Mouse (Mus musculus) neural tube, embryonic 14.5 days (tissue): ENCODE results near the gene Npnt. TPM values are rescaled to one million over a fixed set of nuclear protein-coding genes. Genes with fewer than 3 reads are reported as not detected.

Experiments
- ATAC-seq: fragments of 200-750 bp; cut with Nextera tagmentation; 2 replicates; pipeline ENCODE4 v1.8.0; 2017; ENCODE audit warnings: low read depth, mild to moderate bottlenecking, moderate TSS enrichment, moderate library complexity
- H3K27ac ChIP-seq: fragments of 300-500 bp; sonication (generic); 2 replicates; pipeline ENCODE4 v1.5.1; 2014; ENCODE audit warnings: low read depth, mild to moderate bottlenecking, control low read depth, low read length, moderate library complexity, mixed read lengths
- H3K27me3 ChIP-seq: fragments of 300-500 bp; sonication (generic); 2 replicates; pipeline ENCODE4 v1.6.1; 2014; ENCODE audit warnings: low read length; ENCODE audit not compliant: control insufficient read depth, insufficient read depth
- H3K36me3 ChIP-seq: fragments of 300-500 bp; sonication (generic); 2 replicates; pipeline ENCODE4 v1.6.1; 2014; ENCODE audit warnings: low read length, mixed read lengths; ENCODE audit not compliant: control insufficient read depth, insufficient read depth
- H3K4me1 ChIP-seq: fragments of 300-500 bp; sonication (generic); 2 replicates; pipeline ENCODE4 v1.6.1; 2014; ENCODE audit warnings: low read length; ENCODE audit not compliant: control insufficient read depth, insufficient read depth
- H3K4me2 ChIP-seq: fragments of 300-500 bp; sonication (generic); 2 replicates; pipeline ENCODE4 v1.6.1; 2014; ENCODE audit warnings: mild to moderate bottlenecking, low read depth, low read length, control low read depth
- H3K4me3 ChIP-seq: fragments of 300-500 bp; sonication (generic); 2 replicates; pipeline ENCODE4 v1.5.1; 2014; ENCODE audit warnings: low read depth, low read length, control low read depth, mixed read lengths
- H3K9ac ChIP-seq: fragments of 300-500 bp; sonication (generic); replicated peaks from 2 replicates; pipeline ENCODE4 v1.6.1; 2014; ENCODE audit warnings: low read depth, mild to moderate bottlenecking, control low read depth, low read length, mixed read lengths
- H3K9me3 ChIP-seq: fragments of 300-500 bp; sonication (generic); 2 replicates; pipeline ENCODE4 v1.6.1; 2016; ENCODE audit warnings: low read length; ENCODE audit not compliant: control insufficient read depth
- WGBS: fragments of 180-500 bp; shearing (Covaris S2); extraction: QIAGEN DNeasy Blood & Tissue Kit; methylation state at CpG from one replicate; pipeline ENCODE4 v1.1.7; 2014; 5-methylcytosine and 5-hydroxymethylcytosine counted together
- polyA plus RNA-seq: library from polyadenylated mRNA; unstranded; fragments of >200 nt; fragmentation: Nextera tagmentation; extraction: Ambion mirVana; gene quantifications from 2 replicates; pipeline ENCODE4 v1.2.1, GENCODE M21; 2014

The Npnt gene
- polyA plus RNA-seq, 1 experiment from 2014 or later = 12.0 TPM

DNA sequence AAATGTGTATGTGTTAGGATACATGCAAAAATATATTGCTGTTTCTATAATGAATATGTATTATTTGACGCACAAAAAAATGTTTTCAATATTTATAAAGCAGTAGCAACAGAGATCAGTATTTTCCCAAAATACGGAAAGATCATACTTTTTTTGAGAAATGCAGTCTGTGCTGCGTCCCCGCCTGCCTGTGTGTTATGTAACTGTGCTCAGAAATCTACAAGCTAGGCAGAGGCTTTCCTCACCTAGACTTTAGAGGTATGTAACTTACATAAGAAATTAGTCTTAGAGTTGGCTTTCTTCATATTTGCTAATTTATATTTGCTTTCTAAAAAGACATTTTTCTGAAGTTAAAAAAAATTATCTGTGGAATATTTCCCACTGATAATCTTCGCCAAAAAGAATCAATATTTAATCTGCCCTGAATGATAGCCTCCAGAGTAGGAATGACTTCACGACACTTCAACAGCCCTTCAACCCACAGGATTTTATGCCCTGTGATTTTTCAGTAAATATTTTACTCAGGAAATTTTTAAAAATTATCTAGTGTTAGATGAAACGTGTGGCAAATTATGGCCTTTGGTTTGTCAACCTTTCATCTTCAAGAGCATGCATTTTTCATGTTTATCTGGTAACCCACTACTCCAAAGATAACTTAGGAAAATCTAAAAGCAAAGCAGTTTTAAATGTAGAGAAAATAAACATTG is 44.7 kb downstream of the Npnt start:
- H3K27me3 ChIP-seq = no peaks in the 10 kb centered on the region
- H3K27ac ChIP-seq = no peak overlapping the region
- 93% methylated on average over 7 of the region's 7 CpGs for WGBS

DNA sequence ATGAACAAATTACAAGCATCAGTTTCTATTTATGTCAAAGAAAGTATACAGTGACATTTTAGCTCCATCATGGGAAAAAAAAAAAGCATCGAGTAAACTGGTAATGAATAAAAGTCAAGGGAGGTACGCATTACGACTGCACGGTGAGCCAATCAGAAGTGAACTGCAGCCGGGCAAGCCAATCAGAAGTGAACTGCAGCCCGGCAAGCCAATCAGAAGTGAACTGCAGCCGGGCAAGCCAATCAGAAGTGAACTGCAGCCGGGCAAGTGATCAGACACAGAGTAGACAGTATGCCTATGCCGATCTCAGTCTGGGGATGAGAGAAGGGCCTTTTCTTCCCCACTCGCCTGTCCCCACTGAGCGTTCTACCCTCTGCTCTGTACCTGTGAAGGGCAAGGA is 46.7 kb downstream of the Npnt start:
- no peak overlapping the region for H3K4me3 ChIP-seq
- ATAC-seq = no peak
- H3K9ac ChIP-seq = no peak overlapping the region
- no peak overlapping the region for H3K27ac ChIP-seq
- H3K4me1 ChIP-seq = no peaks in the 10 kb centered on the region
- H3K36me3 ChIP-seq = no peaks in the 10 kb centered on the region
- no peak overlapping the region for H3K4me2 ChIP-seq
- H3K9me3 ChIP-seq = no peaks in the 10 kb centered on the region
- no peaks in the 10 kb centered on the region for H3K27me3 ChIP-seq
- WGBS = 93% methylated on average over 11 of the region's 11 CpGs

More for the DNA sequence above, 44.7 kb downstream of the Npnt start:
- Histone ChIP-seq H3K4me3 (no peak overlapping the region), H3K9me3 (no peaks in the 10 kb centered on the region), H3K4me2 (no peak overlapping the region), H3K4me1 (0 out of 2 replicates have a peak, but pooled peaks cover 3% of the 10 kb centered on the region), H3K36me3 (no peaks in the 10 kb centered on the region), H3K9ac (no peak overlapping the region)
- no peak for ATAC-seq

DNA sequence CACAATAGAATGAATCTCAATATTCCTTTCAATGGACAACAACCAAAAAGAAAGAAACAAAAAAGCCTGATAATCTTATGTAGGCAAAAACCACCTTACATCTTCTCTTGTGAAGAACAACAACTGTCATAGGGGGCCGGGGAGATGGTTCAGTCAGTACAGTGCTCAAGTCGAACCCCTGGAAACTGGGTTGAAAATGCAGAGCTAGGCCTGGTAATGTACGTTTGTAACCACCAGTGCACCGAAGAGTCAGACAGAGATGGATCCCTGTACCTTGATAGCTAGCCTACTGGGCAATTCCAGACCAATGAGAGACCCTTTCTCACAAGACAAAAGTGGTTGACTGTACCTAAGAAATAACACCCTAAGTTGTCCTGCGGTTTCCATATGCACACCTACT is 47.2 kb downstream of the Npnt start:
- H3K4me3 ChIP-seq = no peak overlapping the region
- no peak overlapping the region for H3K9ac ChIP-seq
- 92% methylated on average over 5 of the region's 5 CpGs for WGBS

DNA sequence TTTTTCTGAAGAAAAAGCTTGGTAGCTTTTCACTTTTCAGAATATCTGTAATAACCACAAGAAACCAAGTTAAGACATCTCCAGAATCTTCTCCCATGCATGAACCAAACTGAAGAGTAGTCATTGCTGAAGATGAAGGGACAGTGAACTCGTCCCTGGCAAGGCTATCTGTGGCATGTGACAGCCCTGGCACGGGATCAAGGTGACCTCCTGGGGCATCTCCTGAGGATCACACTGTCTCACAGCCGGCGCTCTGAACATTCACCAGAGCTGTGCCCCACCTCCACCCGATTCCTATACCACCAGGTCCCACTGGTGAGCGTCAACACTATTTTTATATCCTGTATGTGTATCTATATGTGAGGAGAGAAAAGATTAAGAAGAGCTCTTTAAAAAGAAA is 47.9 kb downstream of the Npnt start:
- no peak for ATAC-seq
- Histone ChIP-seq H3K36me3 (no peaks in the 10 kb centered on the region), H3K4me2 (no peak overlapping the region), H3K27ac (no peak overlapping the region), H3K27me3 (no peaks in the 10 kb centered on the region), H3K9ac (no peak overlapping the region), H3K4me1 (no peaks in the 10 kb centered on the region), H3K9me3 (no peaks in the 10 kb centered on the region), H3K4me3 (no peak overlapping the region)
- WGBS = 79% methylated on average over 6 of the region's 6 CpGs

More for the DNA sequence above, 47.2 kb downstream of the Npnt start:
- no peak overlapping the region for H3K4me2 ChIP-seq
- no peaks in the 10 kb centered on the region for H3K4me1 ChIP-seq
- no peak overlapping the region for H3K27ac ChIP-seq
- no peaks in the 10 kb centered on the region for H3K27me3 ChIP-seq
- H3K36me3 ChIP-seq = no peaks in the 10 kb centered on the region
- no peak for ATAC-seq
- no peaks in the 10 kb centered on the region for H3K9me3 ChIP-seq

DNA sequence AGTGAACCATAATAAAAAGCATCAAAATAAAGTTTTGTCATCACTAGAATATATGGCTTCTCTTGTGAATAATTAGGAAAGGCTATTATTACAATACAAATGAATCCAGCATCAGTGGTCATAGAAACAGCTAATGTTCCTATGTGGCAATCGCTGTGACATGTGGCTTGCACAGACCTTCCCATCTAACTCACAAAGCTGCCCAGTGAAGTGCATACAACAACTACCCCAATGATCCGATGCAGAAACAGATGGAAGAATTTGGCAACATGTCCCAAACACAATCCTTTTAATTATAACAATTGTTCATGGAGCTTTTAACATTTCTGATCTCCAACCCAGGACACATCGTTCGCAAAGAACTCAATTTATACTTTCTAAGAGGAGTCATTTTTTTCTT is 52.2 kb downstream of the Npnt start:
- no peak; the same call in 1 of the 2 replicates for ATAC-seq
- no peaks in the 10 kb centered on the region for H3K9me3 ChIP-seq
- H3K36me3 ChIP-seq = no peaks in the 10 kb centered on the region
- H3K27ac ChIP-seq = no peak overlapping the region
- no peaks in the 10 kb centered on the region for H3K4me1 ChIP-seq
- no peaks in the 10 kb centered on the region for H3K27me3 ChIP-seq
- 71% methylated on average over 4 of the region's 4 CpGs for WGBS
- no peak overlapping the region for H3K4me3 ChIP-seq
- H3K4me2 ChIP-seq = no peak overlapping the region
- no peak overlapping the region for H3K9ac ChIP-seq

DNA sequence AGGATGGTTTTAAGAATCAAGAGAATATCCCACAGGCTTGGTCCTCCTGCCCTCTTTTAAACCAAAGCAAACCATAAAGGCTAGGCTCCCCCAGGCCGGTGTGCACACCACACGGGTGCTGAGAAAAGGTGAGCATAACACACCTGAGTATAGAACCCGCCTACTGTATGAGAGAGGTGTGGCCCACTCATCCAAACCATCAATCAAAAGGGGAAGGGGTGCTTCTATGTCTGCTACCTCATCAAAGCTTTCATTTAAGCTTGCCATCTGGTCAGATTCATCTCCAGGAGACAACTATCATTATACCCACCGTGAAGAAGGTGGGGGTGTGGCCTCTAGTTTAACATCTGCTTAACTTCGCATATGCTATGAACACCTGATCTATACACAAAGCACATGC is 52.7 kb downstream of the Npnt start:
- peak; percentile 46; the same call in 1 of the 2 replicates for ATAC-seq
- no peaks in the 10 kb centered on the region for H3K9me3 ChIP-seq
- no peaks in the 10 kb centered on the region for H3K27me3 ChIP-seq
- H3K4me1 ChIP-seq = no peaks in the 10 kb centered on the region
- H3K27ac ChIP-seq = no peak overlapping the region
- no peak overlapping the region for H3K4me2 ChIP-seq
- H3K4me3 ChIP-seq = no peak overlapping the region
- no peaks in the 10 kb centered on the region for H3K36me3 ChIP-seq
- 83% methylated on average over 5 of the region's 5 CpGs for WGBS
- H3K9ac ChIP-seq = no peak overlapping the region

DNA sequence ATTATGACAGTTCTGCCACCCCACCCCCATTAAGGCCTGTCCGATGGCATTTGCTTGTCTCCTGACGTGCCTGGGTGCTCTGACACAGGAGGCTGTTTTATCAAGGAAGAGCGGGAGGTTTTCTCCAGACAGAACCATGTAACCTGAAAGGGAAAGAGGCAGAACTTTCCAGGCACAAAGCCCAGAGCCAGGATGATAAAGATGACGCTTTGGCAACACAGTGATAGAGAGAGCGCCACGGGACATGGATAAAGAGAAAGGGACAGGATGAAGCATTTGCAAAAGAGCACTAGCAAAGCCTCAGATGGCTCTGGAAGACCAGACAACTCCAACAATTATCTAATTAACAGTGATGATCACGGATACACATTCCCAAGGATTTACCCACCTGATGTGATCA is 56.0 kb downstream of the Npnt start:
- H3K36me3 ChIP-seq = no peaks in the 10 kb centered on the region
- H3K9me3 ChIP-seq = no peaks in the 10 kb centered on the region
- H3K9ac ChIP-seq = no peak overlapping the region
- no peak overlapping the region for H3K4me3 ChIP-seq
- WGBS = 90% methylated on average over 7 of the region's 7 CpGs
- no peaks in the 10 kb centered on the region for H3K4me1 ChIP-seq
- no peak for ATAC-seq
- H3K27ac ChIP-seq = no peak overlapping the region
- no peaks in the 10 kb centered on the region for H3K27me3 ChIP-seq
- no peak overlapping the region for H3K4me2 ChIP-seq

DNA sequence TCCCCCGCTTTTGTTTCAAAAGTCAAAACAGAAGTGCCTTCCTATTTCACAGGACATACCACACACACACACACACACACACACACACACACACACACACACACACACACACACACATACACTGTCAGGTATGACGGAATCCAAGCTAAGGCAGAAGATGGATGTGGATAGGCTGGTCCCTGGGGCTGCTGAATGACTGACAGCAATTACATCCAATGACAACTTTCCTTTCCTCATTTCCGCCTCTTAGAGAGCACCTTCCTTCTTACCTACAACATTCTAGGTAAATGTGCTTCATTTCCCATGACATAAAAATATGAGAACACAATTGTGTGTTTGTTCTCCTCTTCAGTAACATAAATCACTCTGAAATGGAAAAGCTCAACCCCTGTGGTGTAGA is 56.4 kb downstream of the Npnt start:
- H3K36me3 ChIP-seq = no peaks in the 10 kb centered on the region
- no peaks in the 10 kb centered on the region for H3K4me1 ChIP-seq
- no peak overlapping the region for H3K4me3 ChIP-seq
- no peak overlapping the region for H3K27ac ChIP-seq
- H3K27me3 ChIP-seq = no peaks in the 10 kb centered on the region
- no peak for ATAC-seq
- H3K9ac ChIP-seq = no peak overlapping the region
- 94% methylated on average over 3 of the region's 3 CpGs for WGBS
- no peak overlapping the region for H3K4me2 ChIP-seq
- no peaks in the 10 kb centered on the region for H3K9me3 ChIP-seq

DNA sequence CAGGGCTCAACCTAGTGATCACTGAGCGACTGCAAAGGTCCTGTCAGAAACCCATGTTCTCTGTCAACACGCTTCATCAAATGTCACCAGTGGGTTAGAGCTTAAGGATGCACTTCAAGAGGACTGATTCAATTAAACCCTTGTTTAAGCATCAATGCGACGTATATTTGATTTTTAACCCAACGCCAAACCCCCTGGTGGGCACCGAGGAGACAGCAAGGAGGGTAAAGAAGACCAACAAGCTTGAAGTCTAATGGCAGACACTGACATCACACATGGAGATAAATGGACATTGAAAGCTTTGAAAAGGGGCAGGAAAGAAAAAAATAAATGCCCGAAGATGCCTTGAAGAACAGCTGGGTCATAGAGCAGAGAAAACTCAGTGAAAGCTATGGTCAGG is 57.0 kb downstream of the Npnt start:
- H3K36me3 ChIP-seq = no peaks in the 10 kb centered on the region
- H3K27ac ChIP-seq = no peak overlapping the region
- no peaks in the 10 kb centered on the region for H3K9me3 ChIP-seq
- H3K9ac ChIP-seq = no peak overlapping the region
- no peaks in the 10 kb centered on the region for H3K4me1 ChIP-seq
- no peak overlapping the region for H3K4me3 ChIP-seq
- H3K27me3 ChIP-seq = no peaks in the 10 kb centered on the region
- ATAC-seq = no peak
- no peak overlapping the region for H3K4me2 ChIP-seq
- 87% methylated on average over 7 of the region's 7 CpGs for WGBS
